Mouse (Mus musculus) lung, adult 2 months (tissue): ENCODE results near the gene Vwce. TPM values are rescaled to one million over a fixed set of nuclear protein-coding genes. Genes with fewer than 3 reads are reported as not detected.

Experiments
- DNase-seq: peaks from one replicate; pipeline ENCODE4 v3.0.0; 2022
- H3K4me1 ChIP-seq: fragments of 200-500 bp; 2 replicates; pipeline ENCODE4 v1.6.1; 2011; ENCODE audit warnings: low read length; ENCODE audit not compliant: control insufficient read depth, insufficient read depth
- H3K4me3 ChIP-seq: fragments of 200-500 bp; replicated peaks from 2 replicates; pipeline ENCODE3; 2011; ENCODE audit warnings: low read depth, mild to moderate bottlenecking, control low read depth, low read length; ENCODE audit errors: extremely low read depth
- CTCF ChIP-seq: fragments of 200-500 bp; IDR thresholded peaks from 2 replicates; pipeline ENCODE4 v1.5.1; 2011; ENCODE audit warnings: mild to moderate bottlenecking, low read length, control low read depth; ENCODE audit not compliant: insufficient read depth
- POLR2A ChIP-seq: fragments of 200-500 bp; IDR thresholded peaks from 2 replicates; pipeline ENCODE4 v1.6.1; 2011; ENCODE audit warnings: low read depth, mild to moderate bottlenecking, control low read depth, low read length, borderline replicate concordance; ENCODE audit errors: extremely low read depth
- WGBS: fragments of 180-500 bp; shearing (Covaris S2); methylation state at CpG from one replicate; pipeline ENCODE4 v1.1.7; 2018; 5-methylcytosine and 5-hydroxymethylcytosine counted together
- polyA plus RNA-seq: library from polyadenylated mRNA; depleted of rRNA; stranded (reverse); fragments of >200 nt; gene quantifications from 2 replicates; pipeline ENCODE4 v1.2.3, GENCODE M21; 2012

Vwce gene
- polyA plus RNA-seq, 1 experiment = 0.14 TPM

GRCm38 (mm10) chr19:10701013-10701726 lies 67.2 kb downstream of the Vwce start:
- H3K4me1 ChIP-seq = peaks cover 28% of the 10 kb centered on the region
- TF ChIP-seq CTCF = no peak
- TF ChIP-seq POLR2A = no peak
- 64% methylated on average over 6 of the region's 6 CpGs for WGBS
- no peak for DNase-seq
- H3K4me3 ChIP-seq = no peak overlapping the region

- no peak for DNase-seq
- H3K4me1 ChIP-seq = peaks cover 28% of the 10 kb centered on the region
- WGBS = 87% methylated on average over 8 of the region's 8 CpGs
- TF ChIP-seq POLR2A (no peak), CTCF (no peak)
- H3K4me3 ChIP-seq = no peak overlapping the region
Measured at GRCm38 (mm10) chr19:10702125-10702524, 68.1 kb downstream of the Vwce start.

GRCm38 (mm10) chr19:10703470-10703869 lies 69.5 kb downstream of the Vwce start:
- DNase-seq = no peak
- Histone ChIP-seq H3K4me3 (no peak overlapping the region), H3K4me1 (peaks cover 22% of the 10 kb centered on the region)
- WGBS = 69% methylated on average over 8 of the region's 8 CpGs
- TF ChIP-seq CTCF = no peak
- no peak for TF ChIP-seq POLR2A

GRCm38 (mm10) chr19:10707087-10707875 lies 73.3 kb downstream of the Vwce start:
- Histone ChIP-seq H3K4me3 (no peak overlapping the region), H3K4me1 (peaks cover 4% of the 10 kb centered on the region; the same call in 1 of the 2 replicates)
- 80% methylated on average over 13 of the region's 13 CpGs for WGBS
- no peak for TF ChIP-seq CTCF
- no peak for TF ChIP-seq POLR2A
- DNase-seq = no peak

- no peak for TF ChIP-seq POLR2A
- no peak for TF ChIP-seq CTCF
- DNase-seq = no peak
- 0 out of 2 replicates have a peak, but pooled peaks cover 4% of the 10 kb centered on the region for H3K4me1 ChIP-seq
- WGBS = 94% methylated on average over 1 of the region's 1 CpGs
- H3K4me3 ChIP-seq = no peak overlapping the region
Measured at GRCm38 (mm10) chr19:10707881-10708280, 73.9 kb downstream of the Vwce start.

- Histone ChIP-seq H3K4me1 (0 out of 2 replicates have a peak, but pooled peaks cover 4% of the 10 kb centered on the region), H3K4me3 (no peak overlapping the region)
- DNase-seq = no peak
- TF ChIP-seq CTCF = no peak
- no peak for TF ChIP-seq POLR2A
- 68% methylated on average over 6 of the region's 6 CpGs for WGBS
Measured at GRCm38 (mm10) chr19:10708900-10709299, 74.9 kb downstream of the Vwce start.

GRCm38 (mm10) chr19:10709360-10710087 lies 75.5 kb downstream of the Vwce start:
- WGBS = 20% methylated on average over 8 of the region's 8 CpGs

GRCm38 (mm10) chr19:10710088-10710511 lies 76.1 kb downstream of the Vwce start:
- Histone ChIP-seq H3K4me1 (0 out of 2 replicates have a peak, but pooled peaks cover 4% of the 10 kb centered on the region), H3K4me3 (no peak overlapping the region)
- no peak for DNase-seq
- WGBS = 74% methylated on average over 9 of the region's 9 CpGs
- TF ChIP-seq CTCF (peak; percentile 63), POLR2A (no peak)

More at GRCm38 (mm10) chr19:10709360-10710087, 75.5 kb downstream of the Vwce start:
- peak; percentile 91 for DNase-seq
- Histone ChIP-seq H3K4me1 (0 out of 2 replicates have a peak, but pooled peaks cover 4% of the 10 kb centered on the region), H3K4me3 (no peak overlapping the region)
- peak; percentile 96 for TF ChIP-seq CTCF
- no peak for TF ChIP-seq POLR2A

GRCm38 (mm10) chr19:10710751-10711150 lies 76.7 kb downstream of the Vwce start:
- H3K4me3 ChIP-seq = no peak overlapping the region
- 0 out of 2 replicates have a peak, but pooled peaks cover 4% of the 10 kb centered on the region for H3K4me1 ChIP-seq
- WGBS = 91% methylated on average over 4 of the region's 4 CpGs
- TF ChIP-seq CTCF (no peak), POLR2A (no peak)
- no peak for DNase-seq
